Mouse (Mus musculus) embryonic fibroblast, embryonic 13.5 days (primary cell): ENCODE measurements around the gene Zbtb44.

Experiments used
- CTCF ChIP-seq: IDR thresholded peaks from 2 replicates; pipeline ENCODE4 v1.5.1; 2011; ENCODE audit warnings: mild to moderate bottlenecking, control low read depth, low read length, moderate library complexity, borderline replicate concordance; ENCODE audit not compliant: insufficient read depth
- POLR2A ChIP-seq: IDR thresholded peaks from 2 replicates; pipeline ENCODE4 v1.6.1; 2011; ENCODE audit warnings: low read depth, mild to moderate bottlenecking, control low read depth, low read length, moderate library complexity

- TF ChIP-seq CTCF = no peak
- no peak for TF ChIP-seq POLR2A
These were observed 33.6 kb upstream of the Zbtb44 start for GRCm38 (mm10) chr9:30996590-30997562.
